Mouse (Mus musculus): ENCODE data around the gene Samm50. TPM values are rescaled to one million over a fixed set of nuclear protein-coding genes. Genes with fewer than 3 reads are reported as not detected.

Samm50 gene
- polyA plus RNA-seq, 1 experiment: 2.2 TPM

DNA sequence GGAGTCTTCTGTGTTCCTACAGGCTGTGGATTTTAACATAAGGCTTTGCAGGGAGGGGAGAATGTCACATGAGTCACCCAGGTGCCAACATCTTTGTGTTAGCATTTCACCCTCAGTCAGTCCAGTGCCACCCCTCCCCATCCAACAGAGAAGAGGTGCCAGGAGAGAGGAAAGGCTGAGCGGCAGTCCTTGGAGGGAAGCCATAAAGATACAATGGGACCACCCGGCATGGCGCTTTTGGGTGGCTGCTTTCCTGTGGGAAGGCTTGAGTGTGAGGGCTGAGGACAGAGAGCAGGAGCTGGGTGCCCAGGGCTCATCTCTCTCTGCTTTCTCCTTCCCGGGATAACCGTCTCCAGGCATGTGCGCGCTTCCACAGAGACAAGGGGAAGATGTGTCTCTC lies 53.1 kb downstream of the Samm50 start:
- TF ChIP-seq TAL1 (IDR thresholded peaks at IDR 0.05; ENCODE audit: low read length) (no peak), GATA1 (IDR thresholded peaks at IDR 0.05; ENCODE audit: low read length) (no peak)
- Histone ChIP-seq H3K4me1 (ENCODE audit: control insufficient read depth) (peaks cover 6% of the 10 kb centered on the region), H3K9me3 (ENCODE audit: control insufficient read depth, low read length) (peaks cover 11% of the 10 kb centered on the region), H3K27me3 (ENCODE audit: control insufficient read depth) (no peaks in the 10 kb centered on the region), H3K4me3 (replicated peaks) (no peak overlapping the region), H3K36me3 (ENCODE audit: control insufficient read depth) (peaks cover 33% of the 10 kb centered on the region)

DNA sequence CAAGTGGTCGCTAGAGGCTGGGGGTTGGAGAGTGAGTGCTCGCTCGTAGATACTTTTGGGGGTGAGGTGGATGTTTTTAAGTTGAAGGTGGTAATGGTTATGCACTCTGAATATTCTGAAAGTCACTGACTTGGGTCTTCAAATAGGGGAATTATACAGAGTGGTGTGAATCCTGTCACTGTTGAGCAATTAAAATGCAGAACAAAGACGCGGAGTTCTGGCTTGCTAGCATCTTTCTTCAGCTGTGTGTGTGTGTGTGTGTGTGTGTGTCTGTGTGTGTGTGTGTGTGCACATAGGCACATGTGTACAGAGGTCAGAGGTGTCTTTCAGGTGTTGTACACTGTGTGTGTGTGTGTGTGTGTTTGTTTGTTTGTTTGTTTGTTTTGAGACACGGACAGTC lies 54.2 kb downstream of the Samm50 start:
- Histone ChIP-seq H3K4me1 (ENCODE audit: control insufficient read depth) (peaks cover 6% of the 10 kb centered on the region), H3K9me3 (ENCODE audit: control insufficient read depth, low read length) (peaks cover 11% of the 10 kb centered on the region), H3K27me3 (ENCODE audit: control insufficient read depth) (no peaks in the 10 kb centered on the region), H3K36me3 (ENCODE audit: control insufficient read depth) (peaks cover 33% of the 10 kb centered on the region), H3K4me3 (replicated peaks) (no peak overlapping the region)
- no peak for TF ChIP-seq TAL1 (IDR thresholded peaks at IDR 0.05; ENCODE audit: low read length)
- TF ChIP-seq GATA1 (IDR thresholded peaks at IDR 0.05; ENCODE audit: low read length): no peak

DNA sequence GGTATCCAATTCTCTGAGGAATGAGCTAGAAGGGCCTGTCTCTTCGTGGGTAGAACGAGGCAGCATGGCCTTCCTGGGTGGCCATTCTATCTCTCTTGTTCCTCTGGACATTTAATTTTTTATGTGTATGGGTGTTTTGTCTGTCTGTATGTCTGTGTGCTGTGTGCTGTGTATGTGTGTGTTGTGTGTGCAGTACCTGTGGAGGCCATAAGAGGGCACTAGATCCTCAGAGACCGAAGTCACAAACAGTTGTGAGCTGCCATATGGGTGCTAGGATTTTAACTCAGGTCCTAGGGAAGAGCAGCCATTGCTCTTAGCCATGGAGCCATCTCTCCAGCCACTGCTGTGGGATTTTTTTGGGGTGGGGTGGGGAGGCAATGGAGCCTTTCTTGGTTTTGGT lies 55.3 kb downstream of the Samm50 start:
- no peaks in the 10 kb centered on the region for H3K27me3 ChIP-seq (ENCODE audit: control insufficient read depth)
- H3K4me1 ChIP-seq (ENCODE audit: control insufficient read depth): peaks cover 6% of the 10 kb centered on the region
- peaks cover 31% of the 10 kb centered on the region for H3K36me3 ChIP-seq (ENCODE audit: control insufficient read depth)
- TF ChIP-seq TAL1 (IDR thresholded peaks at IDR 0.05; ENCODE audit: low read length): no peak
- no peak for TF ChIP-seq GATA1 (IDR thresholded peaks at IDR 0.05; ENCODE audit: low read length)
- no peak overlapping the region for H3K4me3 ChIP-seq (replicated peaks)
- H3K9me3 ChIP-seq (ENCODE audit: control insufficient read depth, low read length): peaks cover 11% of the 10 kb centered on the region

DNA sequence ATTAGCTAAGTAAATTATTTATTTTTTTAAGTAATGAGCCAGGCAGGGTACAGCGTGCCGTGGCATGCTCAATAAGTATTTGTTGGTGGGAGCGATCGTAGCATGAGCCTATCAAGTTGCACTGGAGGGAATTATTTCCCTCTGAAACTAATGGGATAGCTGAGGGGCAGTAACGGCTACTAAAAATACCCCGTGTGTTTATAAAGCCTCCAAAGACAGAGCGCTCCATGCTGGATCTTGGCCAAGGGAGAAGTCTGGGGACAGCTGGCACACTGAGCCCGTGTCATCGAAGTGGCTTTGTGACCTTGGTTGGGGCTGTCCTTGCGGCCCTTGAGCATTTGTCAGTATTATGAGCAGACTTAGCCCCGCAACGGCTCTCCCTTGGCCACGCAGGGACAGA lies 59.2 kb downstream of the Samm50 start:
- H3K4me3 ChIP-seq (replicated peaks): no peak overlapping the region
- no peak for TF ChIP-seq GATA1 (IDR thresholded peaks at IDR 0.05; ENCODE audit: low read length)
- no peak for TF ChIP-seq TAL1 (IDR thresholded peaks at IDR 0.05; ENCODE audit: low read length)
- no peaks in the 10 kb centered on the region for H3K27me3 ChIP-seq (ENCODE audit: control insufficient read depth)
- H3K36me3 ChIP-seq (ENCODE audit: control insufficient read depth): peaks cover 17% of the 10 kb centered on the region
- H3K4me1 ChIP-seq (ENCODE audit: control insufficient read depth): peaks cover 21% of the 10 kb centered on the region
- peaks cover 11% of the 10 kb centered on the region for H3K9me3 ChIP-seq (ENCODE audit: control insufficient read depth, low read length)

DNA sequence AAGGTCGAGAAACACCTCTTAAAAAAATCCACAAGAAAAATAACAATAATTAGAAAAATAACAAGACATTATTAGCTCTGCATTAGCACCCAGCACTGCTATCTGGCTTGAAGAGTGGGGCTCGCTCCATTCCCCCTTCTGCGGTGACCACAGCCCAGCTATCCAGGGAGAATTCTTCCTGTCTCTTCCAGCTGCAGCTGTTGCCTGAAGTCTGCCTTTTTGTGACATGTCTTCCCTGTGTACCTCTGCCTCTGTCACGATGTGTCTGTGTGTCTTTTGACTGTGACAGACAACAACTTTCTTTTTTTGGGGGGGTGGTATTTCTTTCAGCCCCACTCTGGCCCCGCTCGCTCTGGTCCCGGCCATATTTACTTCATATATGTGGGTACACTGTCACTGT lies 60.6 kb downstream of the Samm50 start:
- H3K9me3 ChIP-seq (ENCODE audit: control insufficient read depth, low read length): no peaks in the 10 kb centered on the region; the same call in 1 of the 2 replicates
- H3K27me3 ChIP-seq (ENCODE audit: control insufficient read depth): no peaks in the 10 kb centered on the region
- peaks cover 34% of the 10 kb centered on the region for H3K4me1 ChIP-seq (ENCODE audit: control insufficient read depth)
- no peak for TF ChIP-seq TAL1 (IDR thresholded peaks at IDR 0.05; ENCODE audit: low read length)
- TF ChIP-seq GATA1 (IDR thresholded peaks at IDR 0.05; ENCODE audit: low read length): no peak
- peaks cover 9% of the 10 kb centered on the region for H3K36me3 ChIP-seq (ENCODE audit: control insufficient read depth)
- no peak overlapping the region for H3K4me3 ChIP-seq (replicated peaks)

DNA sequence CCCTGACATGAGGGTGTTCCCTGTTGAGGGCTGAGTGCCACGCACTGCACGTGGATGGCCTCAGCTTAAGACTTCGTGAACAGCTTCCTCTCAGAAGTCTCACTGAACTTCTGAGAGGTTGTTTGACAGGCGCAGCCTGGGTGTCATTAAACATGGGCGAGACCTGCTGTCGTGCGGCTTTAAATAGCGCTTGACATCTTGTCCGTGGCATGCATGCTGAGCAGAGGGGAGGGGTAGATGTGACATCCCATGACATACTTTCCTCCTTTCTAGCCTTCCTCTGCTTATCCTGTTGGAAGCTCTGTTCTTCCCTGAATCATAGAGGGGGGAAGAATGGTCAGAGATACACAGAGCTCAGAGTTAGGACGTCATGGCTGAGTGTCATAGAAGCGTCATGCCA lies 61.7 kb downstream of the Samm50 start:
- peaks cover 43% of the 10 kb centered on the region for H3K4me1 ChIP-seq (ENCODE audit: control insufficient read depth)
- no peaks in the 10 kb centered on the region for H3K27me3 ChIP-seq (ENCODE audit: control insufficient read depth)
- TF ChIP-seq TAL1 (IDR thresholded peaks at IDR 0.05; ENCODE audit: low read length): no peak
- TF ChIP-seq GATA1 (IDR thresholded peaks at IDR 0.05; ENCODE audit: low read length): no peak
- no peaks in the 10 kb centered on the region for H3K9me3 ChIP-seq (ENCODE audit: control insufficient read depth, low read length)
- H3K36me3 ChIP-seq (ENCODE audit: control insufficient read depth): peaks cover 5% of the 10 kb centered on the region; the same call in 1 of the 2 replicates
- no peak overlapping the region for H3K4me3 ChIP-seq (replicated peaks)

DNA sequence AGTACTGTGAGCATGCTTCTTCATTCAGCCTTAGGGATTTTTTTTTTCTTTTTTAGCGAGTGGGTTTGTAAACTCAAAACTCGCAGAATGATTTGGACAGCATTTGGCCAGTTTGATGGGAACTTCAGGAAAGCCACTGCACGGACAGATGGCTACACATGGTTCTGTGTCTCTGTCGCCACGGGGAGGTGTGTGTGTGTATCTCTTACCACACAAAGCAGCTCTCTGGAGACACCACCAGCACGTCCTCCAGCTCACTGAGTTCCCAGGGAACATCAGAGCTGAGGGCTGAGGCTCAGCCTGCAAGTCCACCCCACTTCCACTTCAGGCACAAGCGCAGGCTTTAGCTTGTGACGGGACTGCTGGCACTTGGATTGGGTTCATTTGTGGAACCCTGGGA lies 62.3 kb downstream of the Samm50 start:
- TF ChIP-seq GATA1 (IDR thresholded peaks at IDR 0.05; ENCODE audit: low read length) (no peak), TAL1 (IDR thresholded peaks at IDR 0.05; ENCODE audit: low read length) (no peak)
- H3K4me3 ChIP-seq (replicated peaks): no peak overlapping the region
- H3K36me3 ChIP-seq (ENCODE audit: control insufficient read depth): 0 out of 2 replicates have a peak, but pooled peaks cover 2% of the 10 kb centered on the region
- H3K27me3 ChIP-seq (ENCODE audit: control insufficient read depth): no peaks in the 10 kb centered on the region
- H3K4me1 ChIP-seq (ENCODE audit: control insufficient read depth): peaks cover 45% of the 10 kb centered on the region
- no peaks in the 10 kb centered on the region for H3K9me3 ChIP-seq (ENCODE audit: control insufficient read depth, low read length)

DNA sequence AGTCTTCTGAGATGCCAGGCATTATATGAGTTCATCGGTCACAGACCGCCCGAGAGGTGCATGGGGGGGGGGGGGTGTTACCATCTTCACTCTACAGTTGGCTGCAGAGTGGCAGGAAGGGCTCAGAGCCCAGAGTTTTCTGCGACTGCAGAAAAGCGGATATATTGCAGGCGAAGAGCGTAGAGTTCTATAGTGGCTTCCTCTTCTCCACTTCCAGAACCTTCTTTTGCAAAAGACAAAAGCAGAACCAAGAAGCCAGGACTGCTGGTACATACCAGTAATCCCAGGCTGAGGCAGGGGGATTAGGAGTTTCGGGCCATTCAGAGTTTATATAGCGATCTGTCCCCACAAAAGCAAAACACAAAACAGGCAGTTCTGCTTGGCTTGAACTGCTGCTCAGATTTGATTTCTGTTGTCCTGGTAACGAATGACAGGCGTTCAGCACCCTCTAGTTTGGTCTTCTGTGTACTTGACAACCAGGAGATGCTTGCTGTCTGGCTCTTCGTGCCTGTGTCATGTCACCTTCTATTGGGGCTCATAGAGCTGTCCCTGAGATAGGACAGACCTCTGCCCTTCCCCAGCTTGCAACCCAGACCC lies 64.3 kb downstream of the Samm50 start:
- H3K9me3 ChIP-seq (ENCODE audit: control insufficient read depth, low read length): no peaks in the 10 kb centered on the region
- peaks cover 53% of the 10 kb centered on the region for H3K4me1 ChIP-seq (ENCODE audit: control insufficient read depth)
- TF ChIP-seq GATA1 (IDR thresholded peaks at IDR 0.05; ENCODE audit: low read length) (no peak), TAL1 (IDR thresholded peaks at IDR 0.05; ENCODE audit: low read length) (no peak)
- H3K4me3 ChIP-seq (replicated peaks): no peak overlapping the region
- H3K36me3 ChIP-seq (ENCODE audit: control insufficient read depth): peaks cover 8% of the 10 kb centered on the region
- no peaks in the 10 kb centered on the region for H3K27me3 ChIP-seq (ENCODE audit: control insufficient read depth)

DNA sequence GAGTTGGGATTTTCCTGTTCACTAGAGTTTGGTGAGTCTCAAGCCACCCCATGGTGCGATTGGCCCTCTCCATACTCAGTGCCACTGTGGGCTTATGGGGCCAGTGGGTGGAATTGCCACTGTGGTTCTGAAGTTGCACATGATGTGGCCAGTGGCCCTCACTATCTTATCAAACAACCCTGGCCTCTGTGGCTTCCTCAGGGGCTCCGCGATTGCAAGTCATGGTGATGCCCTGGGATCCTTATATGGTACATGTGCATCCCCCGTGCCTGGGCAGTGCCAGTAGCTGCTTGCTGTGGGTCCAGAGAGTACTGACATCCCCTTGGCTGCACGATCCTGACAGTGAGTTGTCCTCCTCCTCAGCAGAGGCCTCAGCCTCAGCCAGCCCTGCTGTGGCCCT lies 64.8 kb downstream of the Samm50 start:
- H3K4me3 ChIP-seq (replicated peaks): no peak overlapping the region

More for the DNA sequence above, 64.8 kb downstream of the Samm50 start:
- no peaks in the 10 kb centered on the region for H3K9me3 ChIP-seq (ENCODE audit: control insufficient read depth, low read length)
- no peak for TF ChIP-seq TAL1 (IDR thresholded peaks at IDR 0.05; ENCODE audit: low read length)
- TF ChIP-seq GATA1 (IDR thresholded peaks at IDR 0.05; ENCODE audit: low read length): no peak
- H3K36me3 ChIP-seq (ENCODE audit: control insufficient read depth): peaks cover 12% of the 10 kb centered on the region
- H3K27me3 ChIP-seq (ENCODE audit: control insufficient read depth): no peaks in the 10 kb centered on the region
- peaks cover 53% of the 10 kb centered on the region for H3K4me1 ChIP-seq (ENCODE audit: control insufficient read depth)

All from erythroblast, embryonic 14.5 days (primary cell).